ENCODE assay signal across 8 mouse cellular contexts in the genomic region with DNA sequence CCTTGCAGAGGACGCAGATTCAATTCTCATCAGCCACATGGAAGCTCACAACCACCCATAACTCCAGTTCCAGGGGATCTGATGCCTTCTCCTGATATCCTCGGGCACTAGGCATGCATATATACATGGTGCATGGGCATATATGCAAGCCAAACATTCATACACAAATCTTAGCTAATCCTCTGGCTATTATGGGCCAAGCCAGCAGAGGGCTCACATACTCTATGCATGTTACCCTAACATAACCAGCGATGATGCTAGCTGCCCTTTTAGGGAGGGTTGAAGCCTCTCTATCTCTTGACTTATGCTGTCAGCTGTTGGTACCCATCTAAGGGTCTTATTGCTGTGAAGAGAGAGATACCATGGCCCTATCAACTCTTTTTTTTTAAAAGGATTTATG. TPM values are rescaled to one million over a fixed set of nuclear protein-coding genes. Genes with fewer than 3 reads are reported as not detected.
DNase-seq lines count a peak whose midpoint lies in the region; ATAC-seq lines count a peak whose summit lies in the region.

No protein-coding gene starts in this region.

- intact Hi-C loops in left cerebral cortex, postnatal 4 days (cut with DNase I) = loop anchor here (10.0 kb wide), 1 partner anchor 86 kb away; a partner anchor contains a TSS

- no peaks in the 10 kb centered on the region for H3K4me1 ChIP-seq in hindbrain, embryonic 11.5 days (replicated peaks; ENCODE audit: control insufficient read depth, insufficient read depth, low read length)
- peaks cover 5% of the 10 kb centered on the region for H3K4me1 ChIP-seq in hindbrain, embryonic 12.5 days
- H3K4me1 ChIP-seq in midbrain, embryonic 10.5 days = peaks cover 9% of the 10 kb centered on the region

- no peaks in the 10 kb centered on the region for H3K27me3 ChIP-seq in hindbrain, embryonic 11.5 days (ENCODE audit: control insufficient read depth, insufficient read depth, low read length)
- H3K27me3 ChIP-seq in hindbrain, embryonic 12.5 days = no peaks in the 10 kb centered on the region
- H3K27me3 ChIP-seq in midbrain, embryonic 10.5 days (ENCODE audit: low read depth, poor library complexity, severe bottlenecking) = no peaks in the 10 kb centered on the region

- no peaks in the 10 kb centered on the region for H3K9me3 ChIP-seq in hindbrain, embryonic 11.5 days (ENCODE audit: control insufficient read depth, low read length)
- no peaks in the 10 kb centered on the region for H3K9me3 ChIP-seq in hindbrain, embryonic 12.5 days (replicated peaks)
- no peaks in the 10 kb centered on the region for H3K9me3 ChIP-seq in midbrain, embryonic 10.5 days (replicated peaks)

- no peak for ATAC-seq in hindbrain, embryonic 11.5 days (ENCODE audit: low FRiP score)
- no peak for ATAC-seq in hindbrain, embryonic 12.5 days (ENCODE audit: low FRiP score)

- no peak overlapping the region for H3K27ac ChIP-seq in hindbrain, embryonic 11.5 days (ENCODE audit: low read depth, low read length)
- H3K27ac ChIP-seq in hindbrain, embryonic 12.5 days = no peak overlapping the region
- H3K27ac ChIP-seq in midbrain, embryonic 10.5 days (replicated peaks) = no peak overlapping the region

- 57% methylated on average over 3 of the region's 3 CpGs for WGBS in hindbrain, embryonic 11.5 days
- 48% methylated on average over 3 of the region's 3 CpGs for WGBS in hindbrain, embryonic 12.5 days
- WGBS in midbrain, embryonic 10.5 days = 55% methylated on average over 3 of the region's 3 CpGs

- no peak overlapping the region for H3K4me2 ChIP-seq in hindbrain, embryonic 11.5 days (replicated peaks; ENCODE audit: low read depth, low read length)
- no peak overlapping the region for H3K4me2 ChIP-seq in hindbrain, embryonic 12.5 days (replicated peaks)

- H3K36me3 ChIP-seq in hindbrain, embryonic 11.5 days (ENCODE audit: control insufficient read depth, insufficient read depth, low read length) = no peaks in the 10 kb centered on the region
- H3K36me3 ChIP-seq in hindbrain, embryonic 12.5 days = no peaks in the 10 kb centered on the region
- no peaks in the 10 kb centered on the region for H3K36me3 ChIP-seq in midbrain, embryonic 10.5 days

- DNase-seq in hindbrain, embryonic 11.5 days (ENCODE audit: low spot score) = peak; percentile 37
- peak; percentile 44 to 56 for DNase-seq in CD8-positive naive resting alpha-beta T cell, adult 2 months (ENCODE audit: low read depth in 2 of 2, low spot score in 2 of 2)
- DNase-seq in adrenal gland, postnatal 36 days = peak; percentile 51 to 65
- peak; percentile 21 to 38 for DNase-seq in frontal cortex, postnatal 36 days (ENCODE audit: low spot score in 2 of 2)
- peak; percentile 39 for DNase-seq in left cerebral cortex, postnatal 4 days
- peak; percentile 31 for DNase-seq in retina, postnatal 7 days (ENCODE audit: low read depth, low spot score)
- no peak for DNase-seq in midbrain, embryonic 10.5 days (ENCODE audit: low spot score)

- no peak overlapping the region for H3K9ac ChIP-seq in hindbrain, embryonic 11.5 days (ENCODE audit: low read depth, low read length)
- no peak overlapping the region for H3K9ac ChIP-seq in hindbrain, embryonic 12.5 days

- H3K4me3 ChIP-seq in hindbrain, embryonic 11.5 days (ENCODE audit: low read depth, low read length) = no peak overlapping the region
- no peak overlapping the region for H3K4me3 ChIP-seq in hindbrain, embryonic 12.5 days
- no peak overlapping the region for H3K4me3 ChIP-seq in midbrain, embryonic 10.5 days

RNA-seq across cellular contexts. Expression of a gene that starts 4.3 kb away (rescaled TPM):
- polyA plus RNA-seq in hindbrain, embryonic 11.5 days (2014; fragmentation: Nextera tagmentation; extraction: Ambion mirVana) = 26.4 and 32.9 TPM in 2 replicates
- polyA plus RNA-seq in hindbrain, embryonic 12.5 days (2016; fragmentation: Nextera tagmentation; extraction: Ambion mirVana) = 32.3 and 32.9 TPM in 2 replicates
- 10 to 100 TPM; 21.5 to 22.9 TPM for total RNA-seq in adrenal gland, postnatal 36 days (2021)
- total RNA-seq in left cerebral cortex, postnatal 4 days (2021) = 10 to 100 TPM; 37.1 to 38.7 TPM
- polyA plus RNA-seq in midbrain, embryonic 10.5 days (2016; fragmentation: Nextera tagmentation; extraction: Ambion mirVana) = 34.8 TPM in 2 replicates

RNA-seq across cellular contexts. Expression of a gene that starts 35.8 kb away (rescaled TPM):
- 77.7 and 81.7 TPM in 2 replicates for polyA plus RNA-seq in hindbrain, embryonic 11.5 days (2014; fragmentation: Nextera tagmentation; extraction: Ambion mirVana)
- polyA plus RNA-seq in hindbrain, embryonic 12.5 days (2016; fragmentation: Nextera tagmentation; extraction: Ambion mirVana) = 73.5 and 78.1 TPM in 2 replicates
- 100 to 1,000 TPM; 125 to 139 TPM for total RNA-seq in adrenal gland, postnatal 36 days (2021)
- 10 to 100 TPM; 55.4 to 57.5 TPM for total RNA-seq in left cerebral cortex, postnatal 4 days (2021)
- 74.3 and 75.7 TPM in 2 replicates for polyA plus RNA-seq in midbrain, embryonic 10.5 days (2016; fragmentation: Nextera tagmentation; extraction: Ambion mirVana)

RNA-seq across cellular contexts. Expression of a gene that starts 43.5 kb away (rescaled TPM):
- 51.8 and 54.5 TPM in 2 replicates for polyA plus RNA-seq in hindbrain, embryonic 11.5 days (2014; fragmentation: Nextera tagmentation; extraction: Ambion mirVana)
- 45.7 and 53.1 TPM in 2 replicates for polyA plus RNA-seq in hindbrain, embryonic 12.5 days (2016; fragmentation: Nextera tagmentation; extraction: Ambion mirVana)
- 10 to 100 TPM; 27.6 to 37.3 TPM for total RNA-seq in adrenal gland, postnatal 36 days (2021)
- 10 to 100 TPM; 38.2 to 38.5 TPM for total RNA-seq in left cerebral cortex, postnatal 4 days (2021)
- polyA plus RNA-seq in midbrain, embryonic 10.5 days (2016; fragmentation: Nextera tagmentation; extraction: Ambion mirVana) = 44.4 and 44.8 TPM in 2 replicates

RNA-seq across cellular contexts. Expression of a gene that starts 45.6 kb away (rescaled TPM):
- 26.1 and 26.7 TPM in 2 replicates for polyA plus RNA-seq in hindbrain, embryonic 11.5 days (2014; fragmentation: Nextera tagmentation; extraction: Ambion mirVana)
- 24.1 and 25.9 TPM in 2 replicates for polyA plus RNA-seq in hindbrain, embryonic 12.5 days (2016; fragmentation: Nextera tagmentation; extraction: Ambion mirVana)
- total RNA-seq in adrenal gland, postnatal 36 days (2021) = 10 to 100 TPM; 28.6 to 55.4 TPM
- total RNA-seq in left cerebral cortex, postnatal 4 days (2021) = 10 to 100 TPM; 13.1 to 18.5 TPM
- 24.5 and 27.9 TPM in 2 replicates for polyA plus RNA-seq in midbrain, embryonic 10.5 days (2016; fragmentation: Nextera tagmentation; extraction: Ambion mirVana)
